Mouse (Mus musculus): Measurements from ENCODE around the gene Prph2.

Prph2 gene

GRCm38 (mm10) chr17:46966892-46967291 lies 56.6 kb downstream of the Prph2 start:
- no peak for DNase-seq

GRCm38 (mm10) chr17:46972603-46973002 lies 62.3 kb downstream of the Prph2 start:
- DNase-seq, result no peak

Measured in kidney, adult 8-10 months (tissue).